Comparison of ENCODE assay signal across 36 mouse cellular contexts in genomic region chr15:99539891-99540290, GRCm38 (mm10). TPM values are rescaled to one million over a fixed set of nuclear protein-coding genes. Genes with fewer than 3 reads are reported as not detected.
"Had no signal": no experiment of that assay in that cellular context is flagged by ENCODE, and none has a peak within 500 bp of the region (broad histone marks: within the 10 kb centered on the region; RNA-seq: fewer than 3 reads in every experiment).

No protein-coding gene starts in this region.

- H3K4me1 ChIP-seq: heart, embryonic 15.5 days; limb, embryonic 13.5 days; limb, embryonic 15.5 days had no signal

- DNase-seq: forebrain, postnatal 0 days; gastrocnemius, postnatal 14 days; gastrocnemius, postnatal 36 days; heart, adult 11 months; heart, adult 2 months; heart, postnatal 14 days; heart, postnatal 36 days; kidney, adult 11 months; kidney, postnatal 10 days; layer of hippocampus, adult 9-11 months; layer of hippocampus, postnatal 36 days; left cerebral cortex, postnatal 4 days had no signal

- H3K36me3 ChIP-seq: heart, embryonic 13.5 days; heart, embryonic 15.5 days; hindbrain, embryonic 13.5 days; hindbrain, embryonic 15.5 days; limb, embryonic 13.5 days; limb, embryonic 15.5 days had no signal

- H3K4me2 ChIP-seq: heart, embryonic 11.5 days; heart, embryonic 13.5 days; heart, embryonic 15.5 days; hindbrain, embryonic 13.5 days; hindbrain, embryonic 15.5 days; limb, embryonic 13.5 days; limb, embryonic 15.5 days had no signal

- H3K4me3 ChIP-seq: heart, adult 2 months; heart, embryonic 13.5 days; heart, embryonic 15.5 days; hindbrain, embryonic 13.5 days; hindbrain, embryonic 15.5 days; limb, embryonic 13.5 days; limb, embryonic 15.5 days had no signal

- H3K9me3 ChIP-seq: heart, embryonic 13.5 days; heart, embryonic 15.5 days; hindbrain, embryonic 13.5 days; hindbrain, embryonic 15.5 days; limb, embryonic 13.5 days; limb, embryonic 15.5 days had no signal

- H3K9ac ChIP-seq: forebrain, postnatal 0 days; heart, embryonic 13.5 days; heart, embryonic 15.5 days; hindbrain, embryonic 13.5 days; hindbrain, embryonic 15.5 days; limb, embryonic 13.5 days; limb, embryonic 15.5 days had no signal

- H3K27ac ChIP-seq: heart, adult 2 months; heart, embryonic 13.5 days; heart, embryonic 15.5 days; hindbrain, embryonic 13.5 days; hindbrain, embryonic 15.5 days; hindbrain, postnatal 0 days; limb, embryonic 13.5 days; limb, embryonic 15.5 days had no signal

- H3K27me3 ChIP-seq: hindbrain, embryonic 15.5 days had no signal

RNA-seq across cellular contexts. Expression of gene Faim2, which starts 11.9 kb away (rescaled TPM):
- total RNA-seq: hematopoietic stem cell, adult 5-6 weeks had no signal
- polyA plus RNA-seq: heart, postnatal 0 days; kidney, embryonic 14.5 days; limb, embryonic 11.5 days had no signal

RNA-seq across cellular contexts. Expression of gene Aqp2, which starts 39.0 kb away (rescaled TPM):
- total RNA-seq: forebrain, postnatal 0 days; gastrocnemius, adult 18-20 months; gastrocnemius, adult 8-10 months; gastrocnemius, postnatal 14 days; gastrocnemius, postnatal 36 days; heart, postnatal 14 days; heart, postnatal 36 days; hematopoietic stem cell, adult 5-6 weeks; hindbrain, postnatal 0 days; layer of hippocampus, adult 18-20 months; layer of hippocampus, postnatal 14 days; layer of hippocampus, postnatal 36 days; left cerebral cortex, adult 18-20 months; left cerebral cortex, postnatal 10 days; left cerebral cortex, postnatal 25 days; left cerebral cortex, postnatal 4 days had no signal
- polyA plus RNA-seq: forebrain, postnatal 0 days; heart, embryonic 11.5 days; heart, embryonic 13.5 days; heart, embryonic 15.5 days; heart, postnatal 0 days; hindbrain, embryonic 11.5 days; hindbrain, embryonic 13.5 days; hindbrain, embryonic 15.5 days; intestine, embryonic 14.5 days; intestine, embryonic 16.5 days; large intestine, adult 2 months; limb, embryonic 11.5 days; limb, embryonic 13.5 days; limb, embryonic 15.5 days had no signal

RNA-seq across cellular contexts. Expression of gene Aqp5, which starts 50.7 kb away (rescaled TPM):
- total RNA-seq: gastrocnemius, adult 8-10 months; gastrocnemius, postnatal 14 days; gastrocnemius, postnatal 36 days; heart, postnatal 36 days; hematopoietic stem cell, adult 5-6 weeks; layer of hippocampus, adult 18-20 months; layer of hippocampus, adult 8-10 months; layer of hippocampus, postnatal 14 days; layer of hippocampus, postnatal 36 days had no signal
- polyA plus RNA-seq: limb, embryonic 11.5 days had no signal
